Mouse (Mus musculus) heart, postnatal 0 days (tissue): ENCODE results near the gene Cenpc1.

Source experiments
- CTCF ChIP-seq: IDR thresholded peaks from 2 replicates; pipeline ENCODE4 v1.5.1; 2016; ENCODE audit warnings: antibody characterized with exemption, control low read depth, low read depth
- EP300 ChIP-seq: IDR thresholded peaks from 2 replicates; pipeline ENCODE4 v1.6.1; 2016; ENCODE audit warnings: antibody characterized with exemption, low read depth

- no peak for TF ChIP-seq CTCF
- no peak for TF ChIP-seq EP300
These were observed 13.4 kb upstream of the Cenpc1 start for GRCm38 (mm10) chr5:86078720-86079334.
